Mouse (Mus musculus): Measurements from ENCODE around the gene Smco1.
"Not testable (repeated sequence)": the region's sequence is repeated elsewhere in the genome, so short reads cannot be mapped to it uniquely, and the experiment has no call there.

DNA sequence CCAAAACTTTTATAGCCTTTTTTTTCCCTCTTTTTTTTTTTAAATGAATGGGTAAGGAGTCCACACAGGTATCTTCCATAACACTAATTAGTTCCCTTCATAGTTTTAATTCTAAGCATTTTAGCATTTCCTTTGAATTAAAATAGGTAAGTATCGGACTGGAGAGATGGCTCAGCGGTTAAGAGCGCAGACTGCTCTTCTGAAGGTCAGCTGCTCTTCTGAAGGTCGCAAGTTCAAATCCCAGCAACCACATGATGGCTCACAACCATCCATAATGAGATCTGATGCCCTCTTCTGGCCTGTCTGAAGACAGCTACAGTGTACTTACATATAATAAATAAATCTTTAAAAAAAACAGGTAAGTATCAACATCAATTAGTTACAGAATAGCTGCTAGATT lies 28.3 kb downstream of the Smco1 start:
- not testable (repeated sequence) for TF ChIP-seq CTCF (IDR thresholded peaks at IDR 0.05; ENCODE audit: low read depth, low read length); POLR2A (IDR thresholded peaks at IDR 0.05; ENCODE audit: extremely low read depth, insufficient read depth, low read length)

Data from liver, adult 2 months (tissue).